Mouse (Mus musculus) monocyte, adult 5-6 weeks (primary cell): ENCODE results near the gene Sh3rf1. TPM values are rescaled to one million over a fixed set of nuclear protein-coding genes. Genes with fewer than 3 reads are reported as not detected.

ENCODE experiments used
- ATAC-seq: fragments of 153-309, 156-312 bp; replicated peaks from 2 replicates; pipeline ENCODE4 v1.8.0; 2017; ENCODE audit warnings: mild to moderate bottlenecking; ENCODE audit not compliant: low TSS enrichment, insufficient number of reproducible peaks, severe bottlenecking, poor library complexity, low FRiP score
- total RNA-seq: library from RNA; stranded (forward); fragments of 200-1000, 200-491, 200-594 nt; gene quantifications from 3 replicates; pipeline ENCODE4 v1.2.3, GENCODE M21; 2017

Sh3rf1 gene
- total RNA-seq, 1 experiment from 2014 or later: 0.57 TPM

GRCm38 (mm10) chr8:61247270-61248025 is 23.8 kb downstream of the Sh3rf1 start:
- no peak for ATAC-seq

- no peak for ATAC-seq
Observed at GRCm38 (mm10) chr8:61249511-61249910, 25.8 kb downstream of the Sh3rf1 start.

GRCm38 (mm10) chr8:61254196-61254595 is 30.5 kb downstream of the Sh3rf1 start:
- ATAC-seq: no peak

- no peak for ATAC-seq
Observed at GRCm38 (mm10) chr8:61258828-61259227, 35.2 kb downstream of the Sh3rf1 start.

GRCm38 (mm10) chr8:61259526-61259925 is 35.9 kb downstream of the Sh3rf1 start:
- ATAC-seq: no peak

GRCm38 (mm10) chr8:61260530-61260929 is 36.9 kb downstream of the Sh3rf1 start:
- ATAC-seq: no peak

GRCm38 (mm10) chr8:61261374-61261773 is 37.7 kb downstream of the Sh3rf1 start:
- no peak for ATAC-seq

- no peak for ATAC-seq
Observed at GRCm38 (mm10) chr8:61263691-61264090, 40.0 kb downstream of the Sh3rf1 start.

GRCm38 (mm10) chr8:61264881-61265280 is 41.2 kb downstream of the Sh3rf1 start:
- ATAC-seq: no peak

GRCm38 (mm10) chr8:61265390-61265789 is 41.7 kb downstream of the Sh3rf1 start:
- no peak for ATAC-seq

GRCm38 (mm10) chr8:61267061-61267460 is 43.4 kb downstream of the Sh3rf1 start:
- ATAC-seq: no peak

- no peak for ATAC-seq
Observed at GRCm38 (mm10) chr8:61267692-61268091, 44.0 kb downstream of the Sh3rf1 start.

GRCm38 (mm10) chr8:61268233-61268916 is 44.7 kb downstream of the Sh3rf1 start:
- no peak for ATAC-seq

GRCm38 (mm10) chr8:61270016-61270415 is 46.3 kb downstream of the Sh3rf1 start:
- no peak for ATAC-seq

- no peak for ATAC-seq
Observed at GRCm38 (mm10) chr8:61270541-61270940, 46.9 kb downstream of the Sh3rf1 start.

GRCm38 (mm10) chr8:61270961-61271360 is 47.3 kb downstream of the Sh3rf1 start:
- no peak for ATAC-seq

GRCm38 (mm10) chr8:61272838-61273237 is 49.2 kb downstream of the Sh3rf1 start:
- ATAC-seq: no peak

- no peak for ATAC-seq
Observed at GRCm38 (mm10) chr8:61273307-61274221, 49.9 kb downstream of the Sh3rf1 start.
